Mouse (Mus musculus) liver, adult 2 months (tissue): ENCODE measurements around the gene Dlgap1. TPM values are rescaled to one million over a fixed set of nuclear protein-coding genes. Genes with fewer than 3 reads are reported as not detected.
"Not testable (repeated sequence)": the region's sequence is repeated elsewhere in the genome, so short reads cannot be mapped to it uniquely, and the experiment has no call there.

Source experiments
- DNase-seq: peaks from one replicate; pipeline ENCODE4 v3.0.0-alpha.2; 2011; ENCODE audit warnings: low read depth, low spot score; ENCODE audit errors: extremely low read depth
- H3K27ac ChIP-seq: fragments of 200-500 bp; replicated peaks from 2 replicates; pipeline ENCODE4 v1.5.1; 2012; ENCODE audit warnings: low read depth, mild to moderate bottlenecking, control low read depth, inconsistent platforms, low read length; ENCODE audit not compliant: insufficient read depth
- H3K27me3 ChIP-seq: fragments of 200-500 bp; 2 replicates; pipeline ENCODE4 v1.6.1; 2012; ENCODE audit warnings: mild to moderate bottlenecking, moderate library complexity, low read length, inconsistent platforms; ENCODE audit not compliant: control insufficient read depth, insufficient read depth
- H3K36me3 ChIP-seq: fragments of 200-500 bp; 2 replicates; pipeline ENCODE4 v1.6.1; 2012; ENCODE audit warnings: low read length, inconsistent platforms; ENCODE audit not compliant: control insufficient read depth, insufficient read depth
- H3K4me1 ChIP-seq: fragments of 200-500 bp; 2 replicates; pipeline ENCODE4 v1.6.1; 2011; ENCODE audit warnings: low read length; ENCODE audit not compliant: control insufficient read depth, insufficient read depth
- H3K4me3 ChIP-seq: fragments of 200-500 bp; 2 replicates; pipeline ENCODE4 v1.5.1; 2011; ENCODE audit warnings: low read depth, mild to moderate bottlenecking, control low read depth, low read length, moderate library complexity; ENCODE audit not compliant: insufficient read depth
- H3K79me2 ChIP-seq: fragments of 200-500 bp; 2 replicates; pipeline ENCODE4 v1.6.1; 2012; ENCODE audit warnings: inconsistent platforms, mild to moderate bottlenecking, low read length, moderate library complexity; ENCODE audit not compliant: control insufficient read depth, insufficient read depth
- H3K9ac ChIP-seq: fragments of 200-500 bp; 2 replicates; pipeline ENCODE4 v1.6.1; 2012; ENCODE audit warnings: low read depth, mild to moderate bottlenecking, control low read depth, inconsistent platforms, low read length
- CTCF ChIP-seq: fragments of 200-500 bp; IDR thresholded peaks from 2 replicates; pipeline ENCODE4 v1.5.1; 2011; ENCODE audit warnings: low read depth, low read length, control low read depth
- POLR2A ChIP-seq: fragments of 200-500 bp; IDR thresholded peaks from 2 replicates; pipeline ENCODE4 v1.6.1; 2011; ENCODE audit warnings: low read length, control low read depth; ENCODE audit not compliant: insufficient read depth; ENCODE audit errors: extremely low read depth
- WGBS: fragments of 180-500 bp; shearing (Covaris S2); methylation state at CpG from one replicate; pipeline ENCODE4 v1.1.7; 2018; 5-methylcytosine and 5-hydroxymethylcytosine counted together
- polyA plus RNA-seq: library from polyadenylated mRNA; depleted of rRNA; stranded (reverse); fragments of >200 nt; gene quantifications from 2 replicates; pipeline ENCODE4 v1.2.3, GENCODE M21; 2012
- total RNA-seq: library from RNA; depleted of rRNA; stranded (reverse); fragments of >200 nt; gene quantifications from 2 replicates; pipeline ENCODE4 v1.2.3, GENCODE M21; 2014

Gene Dlgap1
- total and polyA plus RNA-seq, 2 experiments: 0.55 to 1.5 TPM

DNA sequence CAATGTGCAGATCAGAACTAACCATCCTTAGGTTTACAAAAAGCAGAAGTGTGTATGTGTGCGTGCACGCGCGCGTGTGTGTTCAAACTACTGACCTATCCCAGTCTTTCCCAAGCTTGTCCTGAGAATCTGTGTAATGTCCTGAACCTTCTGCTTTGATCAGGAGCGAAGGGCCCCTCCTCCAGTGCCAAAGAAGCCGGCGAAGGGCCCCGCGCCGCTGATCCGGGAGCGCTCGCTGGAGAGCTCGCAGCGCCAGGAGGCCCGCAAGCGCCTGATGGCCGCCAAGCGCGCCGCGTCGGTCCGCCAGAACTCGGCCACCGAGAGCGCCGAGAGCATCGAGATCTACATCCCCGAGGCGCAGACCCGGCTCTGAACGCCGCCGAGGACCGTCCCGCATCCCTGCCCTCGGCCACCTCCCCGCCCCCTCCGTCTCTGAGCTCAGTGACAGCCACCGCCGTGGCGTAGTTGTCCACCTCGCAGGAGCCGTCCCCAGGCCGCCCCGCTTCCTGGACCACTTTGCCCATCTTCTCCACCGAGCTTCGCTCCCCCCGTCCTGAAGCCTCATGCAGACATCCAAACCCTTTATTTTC is 849.1 kb downstream of the Dlgap1 start:
- Histone ChIP-seq H3K27ac (no peak overlapping the region), H3K79me2 (no peaks in the 10 kb centered on the region), H3K27me3 (no peaks in the 10 kb centered on the region), H3K4me1 (no peaks in the 10 kb centered on the region), H3K9ac (peak overlapping the region; percentile 21; the same call in 1 of the 2 replicates), H3K36me3 (no peaks in the 10 kb centered on the region), H3K4me3 (peak overlapping the region; percentile 36; the same call in 1 of the 2 replicates)
- TF ChIP-seq CTCF: no peak
- WGBS: 14% methylated on average over 51 of the region's 51 CpGs
- DNase-seq: no peak

DNA sequence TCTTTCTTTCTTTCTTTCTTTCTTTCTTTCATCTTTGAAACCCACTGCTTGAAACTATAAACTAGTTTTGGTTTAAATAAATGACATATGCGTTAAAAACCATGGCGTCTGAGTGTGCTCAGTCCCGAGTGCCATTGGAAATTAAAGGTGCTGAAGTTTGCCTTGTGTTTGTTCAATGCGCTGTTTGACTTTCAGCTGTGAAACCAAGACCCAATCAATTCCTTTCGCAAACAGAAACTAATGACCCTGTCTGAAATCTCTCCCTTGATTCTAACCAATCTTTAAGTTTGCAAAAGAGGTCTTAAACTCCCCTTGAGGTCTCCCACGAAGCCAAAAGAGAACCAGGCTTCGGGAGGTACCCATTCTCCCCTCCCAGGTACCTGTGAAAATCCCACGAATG is 854.2 kb downstream of the Dlgap1 start:
- H3K27me3 ChIP-seq: no peaks in the 10 kb centered on the region
- TF ChIP-seq CTCF (no peak), POLR2A (no peak)
- H3K27ac ChIP-seq: peak overlapping the region; percentile 98
- peak overlapping the region; percentile 46 for H3K4me3 ChIP-seq
- peak overlapping the region; percentile 72 for H3K9ac ChIP-seq
- no peaks in the 10 kb centered on the region for H3K4me1 ChIP-seq
- no peaks in the 10 kb centered on the region for H3K79me2 ChIP-seq
- no peaks in the 10 kb centered on the region for H3K36me3 ChIP-seq
- 18% methylated on average over 8 of the region's 8 CpGs for WGBS
- DNase-seq: peak; percentile 81

DNA sequence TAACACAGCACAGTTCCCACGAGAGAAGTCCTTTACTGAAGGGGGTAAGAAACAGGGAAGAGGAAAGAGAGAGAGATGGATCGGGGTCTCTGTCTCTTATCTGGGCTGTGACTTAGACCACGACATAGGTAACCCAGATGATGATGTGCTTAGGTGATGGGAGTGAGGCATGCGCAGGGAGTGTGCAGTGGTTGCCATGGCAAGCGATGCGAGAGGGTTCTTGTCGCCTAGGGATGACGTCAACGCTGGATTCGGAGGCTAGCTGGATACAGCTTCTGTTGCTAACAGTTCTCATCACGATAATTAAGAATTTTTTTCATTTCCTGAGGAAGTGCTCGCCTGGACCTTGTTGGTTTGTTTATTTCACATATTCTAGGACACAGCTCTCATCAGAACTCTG is 857.4 kb downstream of the Dlgap1 start:
- TF ChIP-seq CTCF (no peak), POLR2A (no peak)
- no peaks in the 10 kb centered on the region for H3K79me2 ChIP-seq
- no peaks in the 10 kb centered on the region for H3K4me1 ChIP-seq
- no peaks in the 10 kb centered on the region for H3K27me3 ChIP-seq
- H3K27ac ChIP-seq: no peak overlapping the region
- H3K9ac ChIP-seq: no peak overlapping the region
- H3K36me3 ChIP-seq: no peaks in the 10 kb centered on the region
- no peak overlapping the region for H3K4me3 ChIP-seq
- DNase-seq: no peak
- WGBS: 84% methylated on average over 12 of the region's 12 CpGs

DNA sequence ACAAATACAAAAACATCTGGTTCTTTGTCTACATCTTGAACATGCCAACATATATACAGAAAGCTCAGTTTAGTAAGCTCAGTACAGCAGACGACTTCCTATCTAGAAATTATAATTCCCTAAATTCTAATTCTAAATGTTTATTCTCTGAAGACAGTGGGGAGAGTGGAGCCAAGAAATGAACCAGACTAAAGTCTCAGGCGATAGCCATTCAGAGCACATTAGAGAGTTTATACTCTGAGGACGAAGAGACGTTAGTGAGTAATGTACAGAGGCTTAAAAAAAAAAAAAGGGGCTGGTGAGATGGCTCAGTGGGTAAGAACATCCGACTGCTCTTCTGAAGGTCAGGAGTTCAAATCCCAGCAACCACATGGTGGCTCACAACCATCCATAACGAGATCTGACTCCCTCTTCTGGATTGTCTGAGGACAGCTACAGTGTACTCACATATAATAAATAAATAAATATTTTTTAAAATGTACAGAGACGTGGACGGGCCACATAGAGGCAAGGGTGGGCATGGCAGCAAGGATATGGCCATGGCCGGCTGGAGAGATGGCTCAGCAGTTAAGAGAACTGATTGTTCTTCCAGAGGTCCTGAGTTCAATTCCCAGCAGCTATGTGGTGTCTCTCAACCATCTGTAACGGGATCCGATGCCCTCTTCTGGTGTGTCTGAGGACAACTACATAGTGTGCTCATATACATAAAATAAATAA is 858.7 kb downstream of the Dlgap1 start:
- H3K4me3 ChIP-seq, H3K36me3 ChIP-seq, DNase-seq, H3K9ac ChIP-seq, H3K79me2 ChIP-seq, H3K27ac ChIP-seq, H3K4me1 ChIP-seq, H3K27me3 ChIP-seq: not testable (repeated sequence)
- 89% methylated on average over 11 of the region's 11 CpGs for WGBS

DNA sequence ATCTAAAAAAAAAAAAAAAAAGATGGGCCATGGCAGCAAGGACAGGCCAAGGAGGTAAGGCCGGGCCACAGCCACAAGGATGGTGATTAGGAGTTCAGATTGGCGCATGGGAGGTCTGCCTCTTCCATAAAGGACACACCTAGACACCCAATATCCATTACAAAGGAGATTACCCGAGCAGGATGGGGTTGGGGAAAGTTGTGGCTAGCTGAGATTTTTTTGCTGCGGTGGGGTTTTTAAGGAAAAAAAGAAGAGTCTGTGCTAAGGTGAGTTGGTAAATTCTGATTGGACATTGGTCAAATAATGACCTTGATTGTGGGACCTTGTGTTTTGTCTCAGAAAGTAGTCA is 859.3 kb downstream of the Dlgap1 start:
- Histone ChIP-seq H3K9ac (no peak overlapping the region), H3K27ac (no peak overlapping the region), H3K4me3 (no peak overlapping the region), H3K4me1 (no peaks in the 10 kb centered on the region), H3K27me3 (no peaks in the 10 kb centered on the region), H3K79me2 (no peaks in the 10 kb centered on the region), H3K36me3 (no peaks in the 10 kb centered on the region)
- no peak for DNase-seq
- 99% methylated on average over 4 of the region's 4 CpGs for WGBS
- TF ChIP-seq CTCF: no peak
- TF ChIP-seq POLR2A: no peak

DNA sequence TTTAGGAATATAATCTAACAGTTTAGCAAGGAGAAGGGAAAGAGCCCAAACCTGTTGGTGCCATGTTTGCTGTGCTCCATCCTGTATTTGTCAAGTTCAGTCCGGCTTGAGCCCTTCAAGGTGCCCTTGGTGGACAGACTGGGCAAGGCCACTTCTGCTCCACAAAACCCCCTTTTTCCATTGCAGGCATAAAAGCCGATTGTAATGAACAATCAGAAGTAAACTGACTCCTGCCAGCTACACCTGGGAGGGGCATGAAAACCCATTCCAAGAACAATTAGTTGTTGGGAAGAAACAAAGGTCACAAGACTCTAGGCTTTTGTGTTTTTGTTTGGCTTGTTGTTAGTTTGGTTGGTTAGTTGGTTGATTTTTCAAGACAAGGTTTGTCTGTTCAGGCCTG is 859.7 kb downstream of the Dlgap1 start:
- no peak for DNase-seq
- Histone ChIP-seq H3K9ac (no peak overlapping the region), H3K4me1 (no peaks in the 10 kb centered on the region), H3K36me3 (no peaks in the 10 kb centered on the region), H3K4me3 (no peak overlapping the region), H3K27me3 (no peaks in the 10 kb centered on the region), H3K79me2 (no peaks in the 10 kb centered on the region), H3K27ac (no peak overlapping the region)
- WGBS: 87% methylated on average over 2 of the region's 2 CpGs
- TF ChIP-seq POLR2A (no peak), CTCF (no peak)
